Mouse (Mus musculus): ENCODE data around the gene Zc3h12b. TPM values are rescaled to one million over a fixed set of nuclear protein-coding genes. Genes with fewer than 3 reads are reported as not detected.
"Not testable (repeated sequence)": the region's sequence is repeated elsewhere in the genome, so short reads cannot be mapped to it uniquely, and the experiment has no call there.

Zc3h12b gene
- 3.0 and 3.5 TPM in 2 replicates for total RNA-seq (2021)
- long read RNA-seq, experiment 1, partial matches to known transcripts = 0 of 1 reads
- long read RNA-seq, experiment 1, other reads (novel, unspliced or antisense) = 1 of 1 reads
- long read RNA-seq, experiment 2 = 0 reads

DNA sequence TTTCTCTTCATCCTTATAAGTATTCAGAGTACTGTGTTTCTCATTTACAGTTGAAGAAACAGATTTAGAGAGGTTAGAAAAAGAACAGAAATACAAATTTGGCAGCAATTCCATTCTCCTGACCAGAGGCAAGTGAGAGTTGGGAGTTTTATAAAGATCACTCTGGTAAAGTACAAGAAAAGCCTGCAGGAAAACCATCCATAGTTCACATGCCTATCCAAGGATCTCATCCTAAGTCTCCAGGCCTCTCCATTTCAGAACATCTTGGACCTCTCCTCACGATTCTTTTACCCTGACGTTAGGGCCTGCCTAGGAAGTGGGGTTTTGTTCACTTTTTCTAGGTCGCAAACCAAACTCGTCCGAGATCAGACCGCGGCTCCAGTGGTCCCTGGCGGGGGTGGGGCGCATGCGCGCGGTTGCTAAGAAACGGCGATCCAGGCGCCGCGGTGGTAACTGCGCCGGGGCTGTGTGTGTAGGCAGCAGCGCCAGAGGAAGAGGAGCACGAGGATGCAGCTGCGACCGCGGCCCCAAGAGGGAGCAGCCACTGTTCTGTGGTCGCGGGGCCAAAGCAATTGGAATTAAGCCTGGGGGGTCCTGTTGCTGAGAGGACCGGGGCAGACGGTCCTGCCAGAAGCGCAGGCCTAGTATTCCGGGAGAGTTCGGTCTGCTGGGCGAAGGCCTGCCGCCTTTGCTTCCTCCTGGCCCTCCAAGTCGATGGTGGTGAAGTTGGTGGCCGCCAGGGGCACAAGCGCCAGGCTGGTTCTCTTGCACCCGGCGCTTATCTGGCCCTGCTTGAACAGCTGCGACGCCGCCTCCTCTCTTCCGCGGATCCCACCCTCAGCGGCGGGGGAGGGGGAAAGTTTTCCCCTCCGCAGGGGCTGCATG is at the start of gene Zc3h12b:
Gene Zc3h12b, plus strand, starts transcription at position 452 of the 885 bp plus-strand sequence.
- peak; percentile 76 for DNase-seq

DNA sequence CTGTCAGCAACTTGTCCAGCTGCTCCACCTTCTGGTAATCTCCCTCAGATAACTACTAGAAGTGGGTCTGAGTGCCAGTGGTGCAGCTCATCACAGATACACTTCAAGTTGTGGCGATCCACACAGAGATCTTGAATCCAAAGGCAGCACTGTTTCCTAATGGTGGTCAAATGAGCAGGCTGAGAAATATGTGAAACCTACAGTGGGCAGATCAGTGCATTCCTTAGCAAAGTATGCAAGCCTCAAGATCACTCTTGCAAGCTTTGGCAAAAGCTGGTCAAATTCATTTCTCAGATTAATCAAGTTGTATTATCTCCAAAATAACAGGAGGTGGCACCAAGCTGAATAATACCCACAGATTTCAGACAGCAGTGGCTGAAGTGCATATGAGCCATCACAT is 29.3 kb upstream of the Zc3h12b start:
- no peak for DNase-seq

DNA sequence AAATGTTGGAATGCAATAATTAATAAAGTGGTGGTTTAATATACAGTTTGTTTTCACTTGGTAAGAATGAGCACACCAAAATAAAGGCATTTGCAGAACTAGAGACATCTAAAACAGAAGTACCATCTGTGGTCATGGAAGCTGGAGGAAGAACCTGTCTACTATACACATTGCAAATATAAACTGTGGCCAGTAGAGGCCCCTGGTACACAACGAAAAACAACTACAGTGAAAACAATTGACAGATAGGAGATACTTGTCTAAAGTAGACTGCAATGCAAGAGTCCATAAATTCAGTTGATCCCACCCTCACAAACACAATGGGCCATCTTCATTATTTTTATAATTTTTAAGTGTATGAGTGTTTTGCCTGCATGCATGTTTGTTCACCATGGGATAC is 24.4 kb upstream of the Zc3h12b start:
- DNase-seq = no peak

DNA sequence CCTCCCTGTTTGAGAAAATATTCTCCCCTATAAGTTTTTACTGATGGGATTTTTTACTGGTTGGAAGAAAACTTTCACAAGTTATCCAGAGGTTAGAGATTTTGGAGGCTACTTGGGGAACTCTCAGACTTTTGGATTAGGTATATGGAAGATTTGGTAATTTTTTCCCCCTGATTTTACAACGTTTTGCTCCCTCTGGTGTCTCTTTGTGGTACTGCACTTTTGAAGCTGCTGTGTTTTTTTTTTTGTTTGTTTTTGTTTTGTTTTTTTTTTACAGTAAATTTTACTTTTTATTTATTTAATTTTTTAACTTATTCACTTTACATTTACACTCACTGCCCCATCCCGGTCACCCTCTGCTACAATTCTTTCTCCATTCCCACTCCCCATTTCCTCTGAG is 26.8 kb downstream of the Zc3h12b start:
- peak; percentile 5 for DNase-seq

DNA sequence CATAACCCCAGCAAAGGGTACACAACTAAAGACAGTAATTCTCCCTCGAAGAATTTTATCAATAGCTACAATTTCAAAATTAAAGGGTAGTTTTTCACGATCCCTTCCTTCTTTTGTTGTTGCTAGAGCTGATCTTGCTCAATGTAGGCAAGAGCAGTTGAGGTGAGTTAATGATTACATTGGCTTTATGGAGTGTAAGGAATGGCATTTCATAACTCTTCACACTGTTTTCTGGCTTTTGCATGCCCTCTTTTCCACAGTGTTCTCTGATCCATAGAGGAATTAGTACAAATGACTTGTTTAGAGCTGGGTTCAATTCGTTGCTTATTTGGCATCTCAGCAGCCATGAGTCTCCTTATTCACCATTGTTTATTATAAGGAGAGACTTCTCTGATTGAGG is 84.4 kb downstream of the Zc3h12b start:
- no peak for DNase-seq

DNA sequence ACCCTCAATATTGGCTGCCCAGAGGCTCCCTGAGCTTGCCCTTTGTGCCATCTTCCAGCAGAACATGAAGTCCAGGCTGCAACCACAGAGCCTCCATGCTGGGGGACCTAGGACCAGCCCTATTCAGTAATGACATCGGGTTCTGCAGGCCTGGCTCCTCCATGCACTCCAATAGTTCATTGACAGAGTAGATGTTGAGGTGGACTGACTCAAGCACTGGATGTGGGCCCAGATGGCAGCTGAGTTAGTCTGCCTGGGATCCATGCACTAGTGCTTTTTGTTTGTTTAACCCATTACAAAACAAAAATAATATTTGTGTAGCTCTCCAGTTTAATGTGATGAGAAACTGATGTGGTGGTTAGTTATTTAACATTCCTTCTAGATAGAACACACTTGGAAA is 90.3 kb downstream of the Zc3h12b start:
- no peak for DNase-seq

DNA sequence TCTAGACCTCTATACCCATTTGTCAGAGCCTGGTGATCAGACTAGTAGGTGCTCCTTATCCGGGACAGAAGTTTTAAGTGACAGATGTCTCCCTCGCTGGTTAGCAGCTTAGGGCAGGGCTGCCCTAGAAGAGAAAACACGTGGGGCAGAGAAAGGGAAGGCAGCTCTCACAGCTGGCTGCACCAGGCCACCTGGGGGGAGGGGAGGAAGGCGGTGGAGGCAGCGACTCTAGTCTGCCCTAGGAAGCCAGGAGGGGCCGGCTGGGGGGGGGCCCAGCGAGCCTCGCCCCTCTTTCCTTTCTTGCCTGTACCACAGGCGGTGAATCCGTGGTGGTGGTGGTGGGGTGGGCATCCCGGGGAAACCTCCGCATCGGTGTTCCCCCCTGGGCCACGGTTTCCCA is 141.3 kb downstream of the Zc3h12b start:
- no peak for DNase-seq

DNA sequence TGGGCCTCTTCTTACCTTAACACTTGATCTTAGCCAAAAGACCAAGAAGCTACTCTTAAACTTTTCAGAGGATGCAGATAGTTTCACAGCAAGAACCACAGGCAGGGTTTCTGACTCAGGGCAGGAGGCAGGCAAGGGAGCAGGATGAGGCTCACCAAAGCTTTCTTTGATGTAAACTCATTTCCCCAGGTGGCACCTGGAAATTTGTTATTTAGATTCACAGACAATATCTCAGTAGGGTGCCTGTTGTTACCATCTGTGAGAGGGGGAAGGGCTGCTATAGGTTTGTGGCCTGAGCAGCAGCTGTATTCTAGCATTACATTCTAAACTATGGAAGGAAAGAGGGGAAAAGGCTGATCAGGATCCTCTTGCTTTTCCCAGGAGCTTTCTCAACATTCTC is 169.6 kb downstream of the Zc3h12b start:
- no peak for DNase-seq

DNA sequence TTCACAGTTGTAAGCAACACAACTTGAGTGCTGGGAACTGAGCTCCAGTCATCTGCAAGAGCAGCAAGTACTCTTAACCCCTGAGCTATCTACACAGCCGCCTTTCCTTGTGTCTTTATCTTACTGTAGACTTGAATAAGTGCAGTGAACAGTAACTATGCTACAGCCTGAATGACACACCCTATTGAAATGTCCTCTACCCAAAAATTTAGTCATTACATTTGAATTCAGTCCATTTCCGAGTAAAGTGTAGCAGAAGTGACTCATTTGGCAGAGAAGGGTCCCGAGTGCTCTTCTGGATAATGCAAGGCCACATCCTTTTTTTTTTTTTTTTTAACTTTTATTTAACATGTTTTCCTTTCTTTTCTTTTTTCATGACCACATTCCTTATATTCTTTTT is 191.2 kb downstream of the Zc3h12b start:
- DNase-seq = no peak

DNA sequence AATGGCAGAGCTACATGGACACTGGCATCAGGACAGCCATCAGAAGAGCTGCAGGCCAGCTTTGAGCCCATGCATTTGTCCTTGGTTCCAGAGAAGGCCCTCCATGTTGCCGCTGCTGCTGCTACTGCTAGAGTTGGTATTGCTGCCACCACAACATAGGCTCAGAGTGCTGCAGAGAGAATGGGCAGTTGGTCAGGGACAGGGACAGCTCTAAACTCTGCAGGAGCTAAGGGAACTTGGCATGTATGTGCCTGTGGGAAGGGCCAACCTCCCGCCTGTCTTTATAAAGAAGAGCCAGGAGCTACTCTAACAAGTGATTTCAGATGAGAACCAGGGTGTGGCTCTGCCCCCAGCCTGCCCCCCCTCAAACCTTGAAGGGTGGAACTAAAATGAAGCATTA is 224.0 kb downstream of the Zc3h12b start:
- no peak for DNase-seq

DNA sequence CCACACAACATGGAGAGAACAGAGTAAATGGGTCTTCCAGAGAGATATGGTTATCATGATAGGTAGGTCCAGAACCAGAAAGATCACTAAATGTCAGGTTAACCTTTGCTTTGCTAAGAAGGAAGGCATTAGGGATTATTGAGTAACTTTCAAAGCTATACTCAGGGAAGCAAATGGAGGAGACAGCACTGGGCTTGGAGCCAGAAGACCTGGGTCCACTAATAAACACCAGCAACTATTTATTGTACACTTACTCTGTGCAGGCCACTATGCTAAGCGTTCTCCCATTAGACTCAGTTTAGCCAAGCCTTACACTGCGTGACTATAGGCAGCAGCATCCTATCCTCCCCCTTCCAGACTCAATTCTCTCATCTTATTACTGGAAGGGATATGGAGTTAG is 234.0 kb downstream of the Zc3h12b start:
- no peak for DNase-seq

DNA sequence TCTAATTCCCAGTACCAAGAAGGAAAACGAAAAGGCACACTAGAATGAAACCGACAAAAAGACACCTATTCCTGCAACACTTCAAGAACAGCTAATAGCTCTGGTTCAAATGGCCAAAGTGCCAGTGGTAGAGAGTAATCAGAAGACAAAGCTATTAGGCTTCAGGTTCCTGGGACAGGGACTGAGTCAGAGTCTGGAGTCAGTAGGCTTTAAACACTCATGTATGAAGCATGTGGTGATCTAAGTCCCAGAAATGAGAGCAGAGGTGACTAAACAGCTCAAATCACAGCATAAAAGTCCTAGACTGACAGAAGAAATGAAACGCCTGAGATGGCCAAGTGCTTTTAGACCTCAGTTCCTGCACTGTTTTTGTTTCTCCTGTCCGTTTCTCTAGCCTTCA is 236.7 kb downstream of the Zc3h12b start:
- DNase-seq = no peak

DNA sequence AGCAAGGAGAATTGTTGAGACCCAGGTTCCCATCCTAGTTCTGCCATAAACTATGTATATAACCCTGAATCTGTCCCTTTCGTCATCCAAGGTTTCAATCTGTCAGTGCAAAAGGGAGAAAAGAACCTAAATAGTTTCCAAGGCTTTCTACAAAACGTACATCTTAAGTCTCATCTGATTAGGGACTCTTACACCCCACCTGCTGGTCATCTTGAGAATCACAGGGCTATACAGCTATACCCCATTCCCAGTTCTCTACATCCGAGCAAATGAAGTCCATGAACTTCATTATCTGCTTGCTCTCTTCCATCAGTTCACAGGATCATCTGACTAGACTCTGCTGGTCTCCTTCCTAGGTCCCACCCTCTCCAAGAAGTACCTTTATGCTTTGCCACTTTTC is 239.3 kb downstream of the Zc3h12b start:
- peak; percentile 41 for DNase-seq

DNA sequence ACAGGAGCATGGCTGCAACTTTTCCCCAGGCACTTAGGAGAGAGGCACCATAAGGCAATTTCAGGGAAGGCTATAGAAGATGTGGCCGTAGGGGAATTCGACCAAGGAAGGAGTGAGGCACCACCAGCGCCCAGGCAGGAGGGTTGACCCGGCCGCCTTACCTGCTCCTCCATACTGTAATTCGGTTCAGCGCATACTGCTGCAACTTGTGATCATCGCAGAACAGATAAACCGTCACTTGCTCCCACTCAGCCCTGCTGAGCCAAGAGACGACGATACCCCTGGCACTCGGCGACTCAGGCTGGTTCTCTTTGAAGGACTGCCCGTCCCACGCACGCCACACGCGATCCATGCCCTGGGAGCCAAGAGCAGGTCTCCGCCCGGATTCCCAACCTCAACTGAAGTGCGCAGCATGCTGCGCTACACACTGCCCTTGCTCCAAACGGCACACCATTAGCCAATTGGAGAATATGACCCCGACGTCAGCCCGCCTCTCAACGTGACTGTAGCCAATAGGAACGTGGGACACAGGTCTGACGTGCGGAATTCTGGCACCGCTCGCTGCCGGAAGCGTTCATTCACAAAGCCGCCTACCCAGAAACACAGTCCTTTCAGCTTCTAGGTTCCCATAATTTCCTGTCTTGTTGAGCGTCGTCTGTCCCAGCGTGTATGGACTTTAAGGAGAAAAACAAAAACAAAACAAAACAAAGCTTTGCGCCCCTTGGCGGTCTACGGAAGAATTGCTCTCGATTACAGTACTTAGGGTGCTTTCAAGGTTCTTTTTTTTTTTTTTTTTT is 245.2 kb downstream of the Zc3h12b start, which contains the start of gene Las1l:
Gene Las1l, minus strand, starts transcription at position 466 of the 797 bp plus-strand sequence.
- peak; percentile 90 for DNase-seq

DNA sequence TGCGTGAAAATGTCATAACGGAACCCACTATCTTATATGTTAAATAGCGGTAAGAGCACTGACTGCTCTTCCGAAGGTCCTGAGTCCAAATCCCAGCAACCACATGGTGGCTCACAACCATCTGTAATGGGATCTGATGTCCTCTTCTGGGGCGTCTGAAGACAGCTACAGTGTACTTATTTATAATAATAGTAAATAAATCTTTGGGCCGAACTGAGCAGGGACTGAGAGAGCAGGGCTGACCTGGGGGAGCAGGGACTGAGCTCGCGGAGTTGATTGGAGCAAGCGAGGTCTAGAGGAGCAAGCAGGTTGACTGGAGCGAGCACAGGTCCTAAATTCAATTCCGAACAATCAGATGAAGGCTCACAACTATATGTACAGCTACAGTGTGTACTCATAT is 246.0 kb downstream of the Zc3h12b start:
- DNase-seq = not testable (repeated sequence)

DNA sequence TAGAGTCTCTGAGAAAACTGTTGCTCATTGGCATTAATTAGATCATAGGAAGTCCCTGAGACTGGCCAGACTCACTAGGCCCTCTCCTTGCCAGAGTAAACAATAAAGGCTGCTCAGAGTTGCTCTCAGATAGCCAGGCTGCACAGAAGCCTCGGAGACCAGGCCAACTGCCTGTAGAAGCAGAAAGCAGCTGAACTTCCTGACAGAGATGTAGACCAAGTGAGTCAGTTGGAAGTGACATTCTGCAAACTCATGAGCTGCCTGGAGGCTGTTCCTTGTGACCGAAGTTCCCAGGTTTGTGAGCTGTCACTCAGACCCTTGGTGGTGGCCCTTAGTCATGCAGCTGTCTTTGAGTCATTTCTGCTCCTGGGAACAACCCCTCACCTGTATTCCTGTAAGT is 251.9 kb downstream of the Zc3h12b start:
- no peak for DNase-seq

DNA sequence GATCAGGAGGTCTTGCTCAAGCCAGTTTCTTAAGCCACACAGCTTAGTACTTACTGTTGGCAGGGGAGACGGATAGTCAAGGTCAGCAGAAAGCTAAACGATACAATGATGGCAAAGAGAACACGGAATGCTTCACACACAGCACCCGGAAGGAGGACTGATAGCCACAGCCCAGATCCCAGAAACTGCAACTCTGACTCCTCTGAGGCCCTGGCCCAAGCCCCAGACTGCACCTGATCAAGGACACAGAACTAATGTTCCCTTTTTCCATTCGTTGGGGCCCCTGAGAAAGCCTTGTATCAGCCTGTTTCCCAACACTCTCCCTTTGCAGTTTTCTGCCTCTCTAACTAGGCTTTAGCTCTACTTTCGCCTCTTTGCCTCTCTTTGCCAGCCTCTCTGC is 253.6 kb downstream of the Zc3h12b start:
- peak; percentile 22 for DNase-seq

DNA sequence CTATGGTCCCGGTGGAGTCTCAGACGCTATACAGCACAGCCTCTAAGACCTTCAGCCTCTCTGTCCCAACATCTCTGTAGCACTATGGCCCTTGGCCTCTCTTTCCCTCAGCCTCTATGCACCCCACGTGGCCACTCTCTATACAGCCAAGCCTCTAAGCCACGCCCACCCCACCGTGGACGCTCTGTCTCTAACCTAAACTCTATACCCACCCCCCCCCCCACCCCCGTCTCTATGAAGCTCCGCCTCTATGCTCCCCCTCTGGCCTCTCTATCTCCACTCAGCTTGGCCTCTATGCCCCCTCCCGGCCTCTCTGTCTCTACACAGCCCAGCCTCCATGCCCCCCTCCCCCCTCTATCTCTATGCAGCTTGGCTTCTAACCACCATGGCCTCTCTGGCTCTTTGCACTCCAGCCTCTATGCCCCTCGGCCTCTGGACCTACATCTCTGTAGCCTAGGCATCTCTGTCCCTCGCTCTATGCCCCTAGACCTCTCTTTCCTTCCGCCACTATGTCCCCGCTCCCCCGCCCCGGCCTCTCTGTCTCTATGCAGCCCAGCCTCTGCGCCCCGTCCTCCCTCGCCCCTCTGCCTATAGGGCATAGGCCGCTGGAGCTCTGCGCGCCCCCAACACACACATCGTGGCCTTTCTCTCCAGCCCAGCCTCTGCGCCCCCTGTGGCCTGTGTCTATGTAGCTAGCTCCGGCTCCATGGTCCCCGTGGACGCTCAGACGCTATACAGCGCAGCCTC is 256.5 kb downstream of the Zc3h12b start:
- DNase-seq = peak; percentile 62

DNA sequence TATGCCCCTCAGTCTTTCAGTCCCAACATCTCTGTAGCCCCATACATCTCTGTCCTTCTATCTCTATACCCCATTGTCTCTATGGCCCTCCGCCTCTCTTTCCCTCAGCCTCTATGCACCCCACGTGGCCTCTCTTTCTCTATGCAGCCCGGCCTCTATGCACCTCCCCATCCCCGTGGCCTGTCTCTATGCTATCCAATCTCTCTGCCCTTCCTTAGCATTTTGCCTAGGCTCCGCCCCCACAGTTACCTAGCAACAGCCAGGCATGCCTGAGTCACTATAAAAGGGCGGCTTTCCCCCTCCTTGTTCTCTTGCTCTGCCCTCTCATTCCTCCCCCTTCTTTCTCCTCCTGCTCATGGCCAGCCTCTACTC is 257.1 kb downstream of the Zc3h12b start:
- DNase-seq = peak; percentile 92

DNA sequence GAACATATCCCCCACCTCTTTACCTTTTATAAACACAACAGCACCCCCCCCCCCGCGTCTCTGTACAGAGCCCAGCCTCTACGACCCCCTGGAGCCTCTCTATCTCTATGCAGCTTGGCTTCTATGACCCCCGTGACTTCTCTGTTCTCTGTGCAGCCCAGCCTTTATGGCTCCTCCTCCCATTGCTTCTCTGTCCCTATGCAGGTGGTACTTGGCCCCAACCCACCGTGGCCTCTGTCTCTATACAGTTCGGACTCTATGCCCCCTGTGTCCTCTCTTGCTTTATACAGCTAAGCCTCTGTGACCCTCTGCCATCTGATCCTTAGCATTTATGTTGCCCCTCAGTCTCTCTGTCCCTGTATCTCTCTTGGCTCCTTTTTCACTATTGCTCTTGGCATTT is 257.6 kb downstream of the Zc3h12b start:
- no peak for DNase-seq

DNA sequence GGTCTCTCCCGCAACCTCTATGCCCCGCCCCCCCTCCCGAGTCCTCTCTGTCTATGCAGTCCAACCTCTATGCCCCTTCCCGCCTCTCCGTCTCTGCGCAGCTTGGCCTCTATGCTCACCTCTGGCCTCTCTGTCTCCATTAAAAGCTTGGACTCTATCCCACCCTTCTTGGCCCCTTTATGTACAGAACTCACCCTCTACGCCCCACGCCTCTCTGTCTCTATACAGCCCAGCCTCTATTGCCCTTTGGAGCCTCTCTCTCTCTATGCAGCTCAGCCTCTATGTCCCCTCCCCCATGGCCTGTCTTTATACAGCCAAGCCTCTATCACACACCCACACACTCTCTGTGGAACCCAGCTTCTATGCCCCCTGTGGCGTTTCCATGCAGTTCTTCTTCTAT is 258.5 kb downstream of the Zc3h12b start:
- DNase-seq = no peak
